ENCODE assay signal across 14 mouse cellular contexts in genomic region chr4:119575459-119575858, GRCm38 (mm10).
"Had no signal": no experiment of that assay in that cellular context is flagged by ENCODE, and none has a peak within 500 bp of the region (broad histone marks: within the 10 kb centered on the region; RNA-seq: fewer than 3 reads in every experiment).

No protein-coding gene starts in this region.

- H3K4me3 ChIP-seq: limb, embryonic 15.5 days; liver, embryonic 12.5 days; midbrain, embryonic 10.5 days; myocyte; neural tube, embryonic 15.5 days had no signal

- H3K27me3 ChIP-seq: limb, embryonic 15.5 days; liver, embryonic 12.5 days; neural tube, embryonic 15.5 days had no signal

- H3K4me2 ChIP-seq: limb, embryonic 15.5 days; liver, embryonic 12.5 days; lung, embryonic 14.5 days; neural tube, embryonic 15.5 days had no signal

- H3K27ac ChIP-seq: limb, embryonic 15.5 days; liver, embryonic 12.5 days; midbrain, embryonic 10.5 days; neural tube, embryonic 15.5 days had no signal

- DNase-seq: kidney, postnatal 14 days; left cerebral cortex, postnatal 4 days; lung, embryonic 14.5 days; lung, postnatal 10 days; lung, postnatal 4 days; midbrain, embryonic 14.5 days; right cerebral cortex, adult 18-20 months; right cerebral cortex, postnatal 25 days; thymus, postnatal 14 days had no signal

- H3K9ac ChIP-seq: limb, embryonic 15.5 days; liver, embryonic 12.5 days; lung, embryonic 14.5 days; neural tube, embryonic 15.5 days had no signal

- H3K4me1 ChIP-seq: limb, embryonic 15.5 days; liver, embryonic 12.5 days; midbrain, embryonic 10.5 days; neural tube, embryonic 15.5 days had no signal

- H3K9me3 ChIP-seq: limb, embryonic 15.5 days; liver, embryonic 12.5 days; midbrain, embryonic 10.5 days; neural tube, embryonic 15.5 days had no signal

- ATAC-seq: liver, embryonic 12.5 days had no signal
